Mouse (Mus musculus) T-helper 1 cell (primary cell): ENCODE measurements around the gene Zfp524.
"Not testable (repeated sequence)": the region's sequence is repeated elsewhere in the genome, so short reads cannot be mapped to it uniquely, and the experiment has no call there.

Experiments
- in situ Hi-C: fragments of 300-600 bp; cut with MboI, MseI; formaldehyde crosslinking; loops from one replicate; pipeline ENCODE4 v1.15.1; 2025; ENCODE audit warnings: high pct_unique_total_duplicates

Zfp524 gene

DNA sequence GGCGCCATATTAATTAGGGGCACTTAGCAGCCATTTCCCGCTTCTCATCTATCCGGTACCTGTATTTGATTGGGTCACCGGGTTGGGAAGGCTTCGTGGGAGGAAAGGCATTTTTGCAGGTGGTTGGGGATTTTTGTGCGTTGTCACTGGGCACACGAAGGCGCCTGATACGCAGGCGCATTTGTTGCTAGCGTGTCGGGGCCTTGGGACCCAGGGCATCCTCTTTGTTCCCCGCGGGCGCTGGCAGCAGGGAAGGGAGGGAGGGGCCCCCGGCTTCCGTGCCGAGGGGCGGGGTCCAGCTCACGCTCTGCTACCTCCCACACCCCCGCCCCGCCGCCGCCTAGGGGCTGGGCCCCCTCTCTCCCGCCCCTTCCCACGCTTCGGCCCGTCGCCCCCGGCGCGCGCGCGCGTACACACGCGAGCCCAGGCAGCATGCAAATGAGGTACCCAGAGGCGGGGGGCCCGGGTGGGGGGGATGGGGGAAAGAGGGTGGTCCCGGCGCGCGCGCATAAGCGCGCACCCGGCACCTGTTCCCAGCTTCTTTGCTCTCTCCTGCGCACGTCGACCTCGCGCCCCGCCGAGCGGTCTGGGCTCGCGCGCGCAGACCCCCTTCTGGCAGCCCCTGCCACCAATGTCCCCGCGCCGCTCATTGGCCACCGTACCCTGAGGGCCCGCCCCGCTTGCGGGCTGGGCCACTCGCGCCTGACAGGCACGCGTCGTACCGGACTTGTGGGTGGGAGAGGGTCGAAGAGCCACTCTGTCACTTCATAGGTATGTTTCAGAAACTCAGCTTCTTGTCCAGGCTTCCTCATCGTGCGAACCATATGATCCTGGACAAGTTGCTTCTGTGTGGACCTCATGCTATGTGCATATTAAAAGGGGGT lies 1.1 kb downstream of the Zfp524 start, which contains the start of gene Gm44973:
Gm44973 (plus strand) TSS at position 379 of the 884 bp plus-strand sequence.
- in situ Hi-C loops, result no loop called here

DNA sequence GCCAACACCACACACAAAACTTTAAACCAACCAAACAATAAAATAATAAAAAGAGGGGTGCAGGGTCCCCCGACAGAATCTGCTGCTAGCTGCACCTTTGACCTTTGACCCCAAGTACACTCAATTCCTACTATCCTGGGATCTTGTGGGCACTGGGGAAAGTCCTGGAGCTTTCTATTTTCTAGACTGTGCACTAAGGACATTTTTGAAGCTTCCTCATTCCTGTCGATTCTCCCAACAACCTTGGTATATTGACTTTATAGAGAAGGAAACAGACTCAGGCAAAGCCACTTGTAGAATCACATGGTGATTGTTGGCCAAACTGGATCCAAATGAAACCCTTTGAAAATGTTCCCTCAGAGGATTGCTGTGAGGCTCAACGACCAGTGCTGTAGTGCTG lies 1.8 kb downstream of the Zfp524 start:
- in situ Hi-C loops, result no loop called here

DNA sequence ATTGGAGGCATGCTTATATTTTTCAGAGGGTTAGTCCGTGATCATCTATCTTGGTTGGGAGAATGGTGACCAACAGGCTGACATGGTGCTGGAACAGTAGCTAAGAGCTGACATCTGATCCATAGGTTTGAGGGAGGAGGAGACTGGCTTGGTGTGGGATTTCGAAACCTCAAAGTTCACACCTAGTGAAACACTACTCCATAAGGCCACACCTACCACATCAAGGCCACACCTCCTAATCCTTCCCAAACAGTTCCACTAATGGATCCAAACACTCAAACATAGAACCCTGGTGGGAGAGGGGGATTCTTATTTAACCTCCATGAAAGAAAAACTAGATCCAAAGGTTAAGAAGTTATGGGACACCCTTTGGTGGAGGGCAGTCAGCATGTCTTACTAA lies 2.7 kb downstream of the Zfp524 start:
- in situ Hi-C loops, result no loop called here

DNA sequence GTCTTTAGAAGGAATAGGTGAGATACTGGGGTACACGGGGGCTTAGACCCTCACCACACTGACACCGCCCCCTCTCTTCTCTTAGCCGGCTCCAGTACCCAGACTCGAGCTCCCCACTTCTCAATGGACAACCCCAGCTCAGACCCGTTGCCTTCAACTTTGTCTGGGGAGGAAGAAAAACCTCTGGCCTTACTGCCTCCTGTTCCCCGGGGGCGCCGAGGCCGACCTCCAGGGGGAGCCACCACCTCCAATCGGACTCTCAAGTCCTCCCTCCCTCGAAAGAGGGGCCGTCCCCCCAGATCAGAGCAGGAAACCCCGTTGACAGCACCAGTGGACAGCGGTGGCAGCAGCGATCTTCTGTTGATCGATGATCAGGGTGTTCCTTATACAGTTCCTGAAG lies 3.1 kb downstream of the Zfp524 start:
- in situ Hi-C loops, result no loop called here

DNA sequence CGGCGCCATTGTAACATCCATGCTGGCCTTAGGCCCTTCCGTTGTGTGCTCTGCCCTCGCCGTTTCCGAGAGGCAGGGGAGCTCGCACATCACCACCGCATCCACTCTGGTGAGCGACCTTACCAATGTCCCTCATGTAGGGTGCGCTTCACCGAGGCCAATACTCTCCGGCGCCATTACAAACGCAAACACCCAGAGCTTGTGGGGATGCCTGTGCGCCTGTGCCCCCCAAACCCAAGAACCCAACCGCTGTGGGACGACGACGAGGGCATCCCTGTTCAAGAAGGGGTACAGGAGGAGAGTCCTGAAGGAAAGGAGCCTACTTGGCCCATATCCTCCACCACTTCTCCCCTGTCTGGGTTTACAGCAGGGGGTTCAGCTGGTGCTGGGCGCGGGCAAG lies 3.7 kb downstream of the Zfp524 start:
- in situ Hi-C loops, result no loop called here

DNA sequence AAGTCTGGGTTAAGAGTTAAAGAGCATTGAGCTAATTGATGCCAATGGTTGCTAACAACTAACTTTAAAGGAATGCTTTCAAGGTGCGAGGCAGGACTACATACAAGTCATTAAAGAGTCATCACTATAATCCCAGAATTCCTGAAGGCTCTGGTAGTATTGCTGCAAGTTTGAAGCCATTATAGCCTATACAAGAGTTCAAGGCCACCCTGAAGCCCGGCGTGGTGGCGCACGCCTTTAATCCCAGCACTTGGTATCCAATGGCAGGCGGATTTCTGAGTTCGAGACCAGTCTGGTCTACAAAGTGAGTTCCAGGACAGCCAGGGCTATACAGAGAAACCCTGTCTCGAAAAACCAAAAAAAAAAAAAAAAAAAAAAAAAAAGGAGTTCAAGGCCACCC lies 5.4 kb downstream of the Zfp524 start:
- in situ Hi-C loops, result not testable (repeated sequence)

DNA sequence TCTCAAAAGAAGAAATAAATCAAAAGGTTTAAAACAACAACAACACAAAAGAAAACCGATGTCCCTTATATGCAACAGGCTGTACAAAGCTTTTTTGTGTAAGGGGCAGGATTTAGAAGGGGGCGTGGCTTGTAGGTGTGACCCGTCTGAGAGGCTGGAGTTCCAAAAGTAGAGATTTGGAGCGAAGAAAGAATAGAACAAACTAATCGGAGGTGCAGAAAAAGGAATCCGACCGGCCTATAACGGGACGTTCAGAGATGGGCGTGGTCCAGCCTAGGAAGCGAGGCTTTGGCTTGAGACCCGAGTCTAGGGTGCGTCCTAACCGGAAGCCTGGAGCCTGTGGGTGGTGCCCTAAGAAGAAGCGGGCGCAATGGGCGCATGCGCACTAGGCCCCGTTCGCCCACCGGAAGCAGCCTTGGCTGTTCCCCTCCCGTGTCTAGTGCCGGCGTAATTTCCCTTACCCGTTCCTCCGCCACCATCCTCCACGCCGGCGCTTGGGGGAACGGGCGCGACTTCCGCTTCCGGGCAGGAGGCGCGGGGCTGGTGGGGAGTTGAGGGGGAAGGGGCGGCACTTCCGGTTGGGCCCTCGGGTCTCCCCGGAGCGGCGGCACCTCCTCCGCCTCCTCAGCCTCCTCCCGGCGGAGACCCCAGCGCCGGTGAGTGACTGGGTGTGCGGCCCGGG lies 5.9 kb downstream of the Zfp524 start, which contains the start of the genes Zfp865 and Ccdc106:
Zfp865 (plus strand) TSS at position 377 of the 682 bp plus-strand sequence.
Ccdc106 (plus strand) TSS at position 554 of the 682 bp plus-strand sequence.
- in situ Hi-C loops, result no loop called here

DNA sequence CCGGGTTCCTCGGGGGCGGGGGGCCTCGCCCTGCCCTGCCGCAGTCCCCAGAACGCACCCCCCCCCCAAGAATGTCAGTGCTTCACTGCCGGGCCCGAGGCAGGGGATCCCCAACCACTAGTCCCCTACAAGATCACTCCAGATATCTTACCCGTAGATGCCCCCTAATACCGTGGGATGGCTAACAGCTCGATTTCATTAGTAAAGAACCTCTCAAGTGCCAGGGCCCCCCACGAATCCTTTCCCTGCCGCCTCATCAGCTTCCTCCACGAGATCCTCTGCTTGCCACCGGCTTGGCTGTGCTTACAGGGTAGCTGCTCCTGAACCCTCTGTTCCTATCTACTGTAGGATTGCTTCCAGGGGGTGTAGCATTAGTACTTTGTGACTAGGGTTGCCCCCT lies 6.5 kb downstream of the Zfp524 start:
- in situ Hi-C loops, result no loop called here

DNA sequence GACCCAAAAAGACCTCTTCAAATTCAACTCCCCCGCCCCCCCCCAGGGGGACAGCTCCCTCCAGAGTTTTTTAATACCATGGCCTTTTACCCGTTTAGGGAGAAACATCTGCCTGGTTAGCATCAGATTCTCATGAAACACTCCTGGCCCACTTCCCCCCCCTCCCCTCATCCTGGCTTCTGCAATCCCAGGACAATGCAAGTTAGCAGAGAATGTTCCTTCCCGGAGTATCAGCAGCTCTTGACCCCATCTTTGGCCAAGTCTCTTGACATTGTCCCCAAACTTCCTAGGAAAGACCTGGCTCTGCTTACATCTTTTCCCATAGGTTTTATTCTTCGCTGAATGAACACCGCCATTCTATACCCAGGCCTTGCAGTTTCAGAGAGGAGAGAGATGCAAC lies 7.0 kb downstream of the Zfp524 start:
- in situ Hi-C loops, result no loop called here

DNA sequence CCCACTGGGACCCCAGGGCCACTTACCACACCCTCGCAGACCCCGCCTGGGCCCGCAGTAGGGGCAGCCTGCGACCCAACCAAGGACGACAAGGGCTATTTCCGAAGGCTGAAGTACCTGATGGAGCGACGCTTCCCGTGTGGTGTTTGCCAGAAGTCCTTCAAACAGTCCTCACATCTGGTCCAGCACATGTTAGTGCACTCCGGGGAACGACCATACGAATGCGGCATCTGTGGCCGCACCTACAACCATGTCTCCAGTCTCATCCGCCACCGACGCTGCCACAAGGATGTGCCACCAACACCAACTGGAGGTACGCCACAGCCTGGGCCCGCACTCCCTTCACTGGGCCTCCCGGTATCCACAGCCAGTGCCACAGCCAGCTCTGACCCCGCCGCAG lies 15.3 kb downstream of the Zfp524 start:
- in situ Hi-C loops, result no loop called here

DNA sequence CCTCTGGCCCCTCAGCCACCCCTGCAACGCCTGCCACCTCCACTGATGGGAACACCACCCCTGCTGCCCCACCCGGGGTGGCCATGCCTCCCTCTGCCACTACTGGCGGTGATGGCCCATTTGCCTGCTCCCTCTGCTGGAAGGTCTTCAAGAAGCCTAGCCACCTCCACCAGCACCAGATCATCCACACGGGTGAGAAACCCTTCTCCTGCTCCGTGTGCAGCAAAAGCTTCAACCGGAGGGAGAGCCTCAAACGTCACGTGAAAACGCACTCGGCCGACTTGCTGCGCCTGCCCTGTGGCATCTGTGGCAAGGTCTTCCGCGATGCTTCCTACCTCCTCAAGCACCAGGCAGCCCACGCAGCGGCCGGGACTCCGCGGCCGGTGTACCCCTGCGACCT lies 15.7 kb downstream of the Zfp524 start:
- in situ Hi-C loops, result no loop called here

DNA sequence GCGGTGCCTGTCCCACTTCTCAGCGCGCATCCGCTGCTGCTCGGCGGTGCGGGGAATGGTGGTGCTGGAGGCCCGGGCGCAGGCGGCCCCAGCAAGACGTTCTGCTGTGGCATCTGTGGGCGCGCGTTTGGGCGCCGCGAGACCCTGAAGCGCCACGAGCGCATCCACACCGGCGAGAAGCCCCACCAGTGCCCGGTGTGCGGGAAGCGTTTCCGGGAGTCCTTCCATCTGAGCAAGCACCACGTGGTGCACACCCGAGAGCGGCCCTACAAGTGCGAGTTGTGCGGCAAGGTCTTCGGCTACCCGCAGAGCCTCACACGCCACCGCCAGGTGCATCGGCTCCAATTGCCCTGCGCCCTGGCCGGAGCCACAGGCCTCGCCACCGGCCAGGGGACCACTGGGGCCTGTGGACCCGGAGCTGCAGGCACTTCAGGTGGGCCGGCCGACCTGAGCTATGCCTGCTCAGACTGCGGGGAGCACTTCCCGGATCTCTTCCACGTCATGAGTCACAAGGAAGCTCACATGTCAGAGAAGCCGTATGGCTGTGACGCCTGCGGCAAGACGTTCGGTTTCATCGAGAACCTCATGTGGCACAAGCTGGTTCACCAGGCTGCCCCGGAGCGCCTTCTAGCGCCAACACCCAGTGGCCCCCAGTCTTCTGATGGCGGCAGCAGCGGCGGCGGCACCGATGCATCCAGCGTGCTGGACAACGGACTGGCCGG lies 16.5 kb downstream of the Zfp524 start:
- in situ Hi-C loops, result no loop called here

DNA sequence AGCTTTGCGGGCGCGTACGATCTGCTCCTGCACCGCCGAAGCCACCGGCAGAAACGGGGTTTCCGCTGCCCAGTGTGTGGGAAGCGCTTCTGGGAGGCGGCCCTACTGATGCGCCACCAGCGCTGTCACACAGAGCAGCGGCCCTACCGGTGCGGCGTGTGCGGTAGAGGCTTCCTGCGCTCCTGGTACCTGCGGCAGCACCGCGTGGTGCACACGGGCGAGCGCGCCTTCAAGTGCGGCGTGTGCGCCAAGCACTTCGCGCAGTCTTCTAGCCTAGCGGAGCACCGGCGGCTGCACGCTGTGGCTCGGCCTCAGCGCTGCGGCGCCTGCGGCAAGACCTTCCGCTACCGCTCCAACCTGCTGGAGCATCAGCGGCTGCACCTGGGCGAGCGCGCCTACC lies 17.3 kb downstream of the Zfp524 start:
- in situ Hi-C loops, result no loop called here

DNA sequence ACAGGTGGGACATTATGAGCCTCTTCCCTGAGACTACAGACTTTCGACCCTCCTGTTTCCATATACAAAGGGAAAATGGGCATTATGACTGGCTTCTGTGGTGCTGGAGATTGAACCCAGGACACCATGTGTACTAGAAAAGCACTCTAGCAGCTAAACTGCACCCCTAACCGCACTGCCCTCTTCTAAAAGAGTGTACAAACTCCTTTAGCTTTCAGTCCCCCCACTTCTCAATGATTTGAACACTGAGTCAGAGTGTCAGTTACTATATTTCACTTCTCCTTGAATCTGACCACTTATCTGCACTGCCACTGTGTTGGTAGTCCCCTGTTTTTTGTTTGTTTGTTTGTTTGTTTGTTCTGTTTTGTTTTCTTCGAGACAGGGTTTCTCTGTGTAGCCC lies 19.6 kb downstream of the Zfp524 start, which contains the start of gene 4632433K11Rik:
4632433K11Rik (plus strand) TSS at position 301 of the 400 bp plus-strand sequence.
- in situ Hi-C loops, result no loop called here

DNA sequence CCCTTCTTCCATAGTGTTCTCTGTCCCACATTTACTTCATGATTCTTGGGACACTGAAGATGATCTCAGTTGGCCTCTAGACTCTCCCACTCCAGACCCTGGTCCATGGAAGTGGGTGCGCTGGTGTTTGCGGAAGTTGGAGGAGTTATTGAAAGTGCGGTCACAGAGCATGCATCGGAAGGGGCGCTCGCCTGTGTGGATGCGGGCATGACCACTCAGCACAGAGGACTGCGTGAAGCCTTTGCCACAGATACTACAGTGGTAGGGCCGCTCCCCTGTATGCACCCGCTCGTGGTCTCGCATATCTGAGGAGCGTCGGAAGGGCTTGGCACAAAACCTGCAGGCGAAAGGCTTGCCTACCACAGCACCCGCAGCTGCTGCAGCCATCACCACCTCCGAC lies 21.4 kb downstream of the Zfp524 start:
- in situ Hi-C loops, result no loop called here

DNA sequence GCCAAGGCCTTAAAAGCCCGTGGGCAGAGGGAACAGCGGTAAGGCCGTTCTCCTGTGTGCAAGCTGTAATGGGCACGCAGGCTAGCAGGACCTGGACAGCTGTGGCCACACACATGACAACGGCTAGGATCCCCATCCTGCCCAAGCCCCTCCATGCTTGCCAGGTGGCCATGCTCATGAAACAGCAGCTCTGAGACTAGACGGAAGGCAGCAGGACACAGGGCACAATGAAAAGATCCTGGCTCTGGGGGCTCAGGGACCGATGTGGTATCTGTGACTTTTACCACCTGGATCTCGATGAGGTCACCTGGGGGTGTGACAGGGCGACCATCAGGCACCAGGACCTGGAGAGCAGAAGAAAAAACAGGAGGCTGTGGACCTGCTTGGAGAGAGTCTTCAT lies 21.9 kb downstream of the Zfp524 start:
- in situ Hi-C loops, result no loop called here

DNA sequence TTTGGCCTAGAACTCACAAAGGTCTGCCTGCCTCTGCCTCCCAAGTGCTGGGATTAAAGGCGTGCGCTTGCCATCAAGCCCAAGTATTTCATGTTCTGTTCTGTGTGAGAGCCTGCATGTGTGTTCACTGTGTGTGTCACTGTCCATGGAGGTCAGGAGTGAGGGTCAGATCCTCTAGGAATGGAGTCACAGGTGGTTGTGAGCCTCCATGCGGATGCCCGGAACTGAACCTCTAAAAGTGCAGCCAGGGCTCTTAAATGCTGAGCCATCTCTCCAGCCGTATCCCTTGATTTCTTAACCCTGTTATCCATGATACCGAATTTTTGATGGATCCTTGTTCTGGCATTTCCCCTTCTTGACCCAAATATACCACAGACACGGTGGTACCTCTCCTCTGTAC lies 22.8 kb downstream of the Zfp524 start:
- in situ Hi-C loops, result no loop called here

DNA sequence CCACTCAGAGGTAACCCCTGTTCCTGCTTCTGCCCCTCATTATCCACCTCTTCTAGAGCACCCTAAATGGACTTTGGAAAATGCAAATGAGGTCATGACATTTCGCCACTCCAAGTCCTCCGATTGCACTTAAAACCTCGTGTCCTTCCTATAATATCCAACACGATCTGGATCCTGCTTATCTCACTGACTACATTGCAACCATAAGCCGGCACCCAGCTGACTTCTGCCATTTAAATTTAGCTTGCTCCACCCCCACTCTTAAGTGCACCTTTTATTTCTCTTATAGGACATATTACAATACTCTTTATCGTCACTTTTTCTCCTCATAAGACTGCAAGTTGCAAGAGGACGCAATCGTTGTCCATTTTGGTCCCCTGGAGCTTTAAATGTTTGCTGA lies 23.3 kb downstream of the Zfp524 start:
- in situ Hi-C loops, result no loop called here

DNA sequence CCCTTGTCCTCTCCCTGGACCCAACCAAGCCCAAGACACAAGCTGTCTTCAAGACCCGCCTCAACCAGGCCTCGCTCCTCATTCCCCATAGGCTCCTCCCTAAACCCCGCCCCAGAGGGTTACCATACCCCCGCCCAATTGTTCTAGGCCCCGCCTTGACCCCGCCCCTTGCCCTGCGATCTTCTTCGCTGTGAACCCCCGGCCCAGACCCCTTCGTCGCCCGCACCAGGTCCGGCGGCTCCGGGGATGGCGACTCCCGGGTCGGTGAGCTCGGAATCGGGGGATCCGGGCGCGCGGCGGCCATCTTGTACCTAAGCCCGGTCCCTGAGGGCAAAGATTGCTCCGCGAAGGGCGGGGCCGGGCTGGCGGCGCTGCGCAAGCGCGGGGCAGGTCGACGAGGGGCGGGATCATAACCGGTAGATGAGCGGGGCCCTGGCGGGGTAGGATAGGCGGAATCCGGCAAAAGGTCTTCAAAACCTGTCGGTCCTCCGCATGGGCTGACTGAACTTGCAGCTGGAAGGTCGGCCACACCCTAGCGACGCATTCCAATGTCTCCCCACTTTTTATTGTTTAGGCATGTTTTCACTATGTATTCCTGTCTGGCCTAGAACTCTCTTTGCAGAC lies 24.0 kb downstream of the Zfp524 start, which contains the start of gene Zfp784:
Zfp784 (minus strand) TSS at position 338 of the 624 bp plus-strand sequence.
- in situ Hi-C loops, result no loop called here

DNA sequence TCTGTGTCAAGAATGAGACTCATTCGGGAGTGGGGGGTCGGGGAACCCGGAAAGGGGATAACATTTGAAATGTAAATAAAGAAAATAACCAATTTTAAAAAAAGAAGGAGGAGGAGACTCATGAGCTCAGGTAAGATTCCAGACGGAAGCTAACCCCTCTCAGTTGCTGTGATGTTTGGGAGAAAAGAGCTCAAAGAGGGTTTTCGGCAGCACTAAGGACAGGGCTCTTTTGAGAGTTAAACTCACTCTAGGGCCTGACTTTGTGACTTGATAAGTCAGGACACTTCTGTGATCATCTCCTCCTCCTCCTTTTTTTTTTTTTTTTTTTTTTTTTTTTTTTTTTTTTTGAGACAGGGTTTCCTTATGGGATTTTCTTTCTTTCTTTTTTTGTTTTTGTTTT lies 24.7 kb downstream of the Zfp524 start:
- in situ Hi-C loops, result no loop called here

DNA sequence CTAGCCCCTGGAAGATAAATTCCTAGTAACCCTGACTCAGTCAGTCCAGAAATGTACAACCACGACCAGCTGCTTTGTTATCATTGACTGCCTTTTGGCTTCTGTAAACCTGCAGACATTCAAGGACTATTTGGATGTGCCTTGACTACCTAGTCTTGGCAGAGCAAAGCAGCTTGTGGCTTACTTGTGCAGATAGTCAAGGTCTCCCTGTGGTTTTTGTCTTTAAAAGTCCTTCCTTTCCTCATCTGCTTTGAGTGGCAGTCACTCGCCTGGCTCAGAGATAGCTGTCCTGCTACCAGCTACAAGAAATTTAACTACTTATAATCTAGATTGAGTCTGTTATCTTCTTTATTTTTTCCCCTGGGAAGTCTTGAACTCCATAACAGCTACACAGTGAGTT lies 30.8 kb downstream of the Zfp524 start:
- in situ Hi-C loops, result no loop called here

DNA sequence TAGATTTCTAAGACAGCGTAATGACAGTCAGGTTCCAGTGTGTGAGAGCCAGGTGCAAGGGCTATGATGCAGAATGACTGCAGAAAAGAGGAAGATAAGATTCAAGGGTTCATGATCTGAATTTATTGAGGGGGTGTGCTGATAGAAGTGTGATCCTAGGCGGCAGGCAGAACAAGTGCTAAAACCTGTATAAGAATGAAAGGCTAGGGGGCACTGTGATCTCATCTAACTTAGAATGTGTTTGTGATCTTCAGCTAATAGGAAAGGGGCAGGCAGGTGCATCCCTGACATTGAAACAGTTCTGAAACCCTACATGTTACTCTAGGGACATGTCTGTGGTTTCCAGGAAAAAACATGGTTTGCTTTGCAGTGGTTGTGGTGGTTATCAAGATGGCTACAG lies 31.9 kb downstream of the Zfp524 start:
- in situ Hi-C loops, result no loop called here
